Mouse (Mus musculus) kidney, embryonic 14.5 days (tissue): ENCODE results near the gene Als2. TPM values are rescaled to one million over a fixed set of nuclear protein-coding genes. Genes with fewer than 3 reads are reported as not detected.

ENCODE experiments used
- ATAC-seq: fragments of 200-750 bp; cut with Nextera tagmentation; 2 replicates; pipeline ENCODE4 v1.8.0; 2017; ENCODE audit warnings: moderate number of reproducible peaks, mild to moderate bottlenecking, moderate TSS enrichment, moderate library complexity; ENCODE audit not compliant: low FRiP score, low TSS enrichment
- H3K27ac ChIP-seq: fragments of 300-500 bp; sonication (generic); 2 replicates; pipeline ENCODE4 v1.5.1; 2014; ENCODE audit warnings: low read depth, mild to moderate bottlenecking, low read length, moderate library complexity, mixed read lengths
- H3K27me3 ChIP-seq: fragments of 300-500 bp; sonication (generic); 2 replicates; pipeline ENCODE4 v1.6.1; 2014; ENCODE audit warnings: mild to moderate bottlenecking, low read length; ENCODE audit not compliant: control insufficient read depth, insufficient read depth
- H3K36me3 ChIP-seq: fragments of 300-500 bp; sonication (generic); 2 replicates; pipeline ENCODE4 v1.6.1; 2014; ENCODE audit warnings: low read length, mixed read lengths; ENCODE audit not compliant: control insufficient read depth, insufficient read depth
- H3K4me1 ChIP-seq: fragments of 300-500 bp; sonication (generic); 2 replicates; pipeline ENCODE4 v1.6.1; 2014; ENCODE audit warnings: low read length, mixed read lengths; ENCODE audit not compliant: control insufficient read depth, insufficient read depth
- H3K4me2 ChIP-seq: fragments of 300-500 bp; sonication (generic); replicated peaks from 2 replicates; pipeline ENCODE4 v1.6.1; 2014; ENCODE audit warnings: low read depth, mild to moderate bottlenecking, low read length
- H3K4me3 ChIP-seq: fragments of 300-500 bp; sonication (generic); 2 replicates; pipeline ENCODE4 v1.5.1; 2014; ENCODE audit warnings: mild to moderate bottlenecking, low read length
- H3K9ac ChIP-seq: fragments of 300-500 bp; sonication (generic); 2 replicates; pipeline ENCODE4 v1.6.1; 2014; ENCODE audit warnings: low read depth, mild to moderate bottlenecking, low read length, moderate library complexity
- H3K9me3 ChIP-seq: fragments of 300-500 bp; sonication (generic); 2 replicates; pipeline ENCODE4 v1.6.1; 2016; ENCODE audit warnings: low read length; ENCODE audit not compliant: control insufficient read depth
- WGBS: fragments of 180-500 bp; shearing (Covaris S2); extraction: QIAGEN DNeasy Blood & Tissue Kit; methylation state at CpG from one replicate; pipeline ENCODE4 v1.1.7; 2014; 5-methylcytosine and 5-hydroxymethylcytosine counted together
- polyA plus RNA-seq: library from polyadenylated mRNA; unstranded; fragments of >200 nt; fragmentation: Nextera tagmentation; extraction: Ambion mirVana; gene quantifications from 2 replicates; pipeline ENCODE4 v1.2.1, GENCODE M21; 2014

Gene Als2
- polyA plus RNA-seq, 1 experiment from 2014 or later: 13.7 TPM

DNA sequence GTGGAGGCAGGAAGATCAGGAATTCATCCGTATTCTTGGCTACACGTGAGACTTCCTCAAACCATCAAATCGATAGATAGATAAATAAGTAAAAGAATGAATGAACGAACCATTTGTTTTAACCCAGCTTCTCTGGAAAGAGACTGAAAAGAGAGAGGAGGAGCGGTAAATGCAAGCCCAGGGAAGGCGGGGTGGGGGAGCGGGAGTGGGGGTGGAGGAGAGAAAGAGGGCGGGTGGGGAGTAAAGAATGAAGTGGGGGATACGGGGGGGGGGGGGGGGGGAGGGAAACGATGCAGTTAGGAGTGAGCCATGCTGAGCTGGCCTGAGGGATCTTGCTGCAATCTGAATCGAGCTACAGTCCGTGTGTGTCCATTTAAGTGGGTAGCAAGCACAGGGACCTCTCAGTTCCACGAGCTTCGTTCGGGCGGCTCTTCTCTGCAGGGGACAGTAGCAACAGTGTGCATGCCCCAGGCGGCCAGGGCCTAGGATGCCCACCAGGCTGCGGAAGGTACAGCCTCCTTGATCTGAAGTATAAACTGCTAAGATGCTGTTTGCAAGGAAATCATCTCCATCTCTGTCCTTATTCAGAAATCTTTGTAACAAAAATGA is 16.4 kb upstream of the Als2 start:
- Histone ChIP-seq H3K27me3 (no peaks in the 10 kb centered on the region), H3K4me3 (peak overlapping the region; percentile 29), H3K9ac (no peak overlapping the region), H3K27ac (no peak overlapping the region), H3K36me3 (no peaks in the 10 kb centered on the region), H3K4me1 (peaks cover 16% of the 10 kb centered on the region), H3K4me2 (peak overlapping the region; percentile 41), H3K9me3 (no peaks in the 10 kb centered on the region)
- 2% methylated on average over 16 of the region's 18 CpGs for WGBS
- peak; percentile 51; the same call in 1 of the 2 replicates for ATAC-seq

DNA sequence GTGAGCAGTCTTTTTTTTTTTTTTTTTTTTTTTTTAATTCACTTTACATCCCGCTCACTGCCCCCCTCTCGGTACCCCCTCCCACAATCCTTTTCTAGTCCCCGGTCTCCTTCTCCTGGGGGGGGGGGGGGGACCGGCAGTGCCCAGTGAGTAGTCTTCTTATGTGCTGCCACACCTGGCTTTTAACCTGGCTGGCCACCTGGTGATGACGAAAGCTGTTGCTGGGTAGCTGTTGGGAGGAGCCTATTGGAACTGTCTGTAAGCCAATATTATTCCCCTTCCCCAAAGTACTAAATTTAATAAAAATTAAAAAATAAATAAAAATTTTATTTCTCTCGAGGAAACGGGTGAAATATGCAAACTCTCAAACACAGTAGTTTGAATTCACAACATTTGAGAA is 15.7 kb upstream of the Als2 start:
- 0 out of 2 replicates have a peak, but pooled peaks have one; percentile 59 for ATAC-seq
- Histone ChIP-seq H3K27ac (no peak overlapping the region), H3K36me3 (no peaks in the 10 kb centered on the region), H3K4me1 (peaks cover 16% of the 10 kb centered on the region), H3K27me3 (no peaks in the 10 kb centered on the region), H3K4me2 (peak overlapping the region; percentile 41), H3K4me3 (peak overlapping the region; percentile 29; the same call in 1 of the 2 replicates), H3K9me3 (no peaks in the 10 kb centered on the region), H3K9ac (no peak overlapping the region)
- WGBS: 11% methylated on average over 6 of the region's 7 CpGs

GRCm38 (mm10) chr1:59247602-59248001 is 10.6 kb upstream of the Als2 start:
- Histone ChIP-seq H3K4me1 (no peaks in the 10 kb centered on the region), H3K36me3 (no peaks in the 10 kb centered on the region), H3K4me3 (no peak overlapping the region), H3K27ac (no peak overlapping the region), H3K9me3 (no peaks in the 10 kb centered on the region), H3K4me2 (no peak overlapping the region), H3K27me3 (no peaks in the 10 kb centered on the region), H3K9ac (no peak overlapping the region)
- peak; percentile 77 for ATAC-seq
- WGBS: 5% methylated on average over 9 of the region's 9 CpGs

DNA sequence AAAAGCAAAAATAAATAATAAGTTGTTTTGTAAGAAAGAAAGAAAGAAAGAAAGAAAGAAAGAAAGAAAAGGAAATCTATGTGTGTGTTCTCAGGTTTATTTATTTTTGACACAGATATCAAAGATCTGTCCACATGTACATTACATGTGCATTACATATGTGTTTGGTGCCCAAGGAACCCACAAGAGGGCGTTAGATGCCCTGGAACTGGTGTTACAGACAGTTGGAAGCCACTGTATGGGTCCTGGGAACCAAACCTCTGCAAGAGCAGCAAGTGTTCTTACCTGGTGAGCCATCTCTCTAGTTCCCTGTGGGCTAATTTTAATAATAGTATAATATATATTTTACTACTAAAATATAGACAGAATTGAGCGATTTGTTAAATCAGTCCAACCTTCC is 6.7 kb upstream of the Als2 start:
- 71% methylated on average over 2 of the region's 2 CpGs for WGBS
- Histone ChIP-seq H3K4me2 (no peak overlapping the region), H3K9ac (no peak overlapping the region)

GRCm38 (mm10) chr1:59237614-59238211 is 682 bp upstream of the Als2 start:
- Histone ChIP-seq H3K4me2 (peak overlapping the region; percentile 85), H3K27ac (peak overlapping the region; percentile 37; the same call in 1 of the 2 replicates), H3K27me3 (no peaks in the 10 kb centered on the region), H3K9ac (peak overlapping the region; percentile 60), H3K9me3 (no peaks in the 10 kb centered on the region), H3K36me3 (no peaks in the 10 kb centered on the region), H3K4me1 (0 out of 2 replicates have a peak, but pooled peaks cover 3% of the 10 kb centered on the region), H3K4me3 (peak overlapping the region; percentile 87)
- ATAC-seq: peak; percentile 34; the same call in 1 of the 2 replicates
- 1% methylated on average over 19 of the region's 19 CpGs for WGBS

More for the DNA sequence above, 6.7 kb upstream of the Als2 start:
- no peak for ATAC-seq
- no peak overlapping the region for H3K4me3 ChIP-seq
- no peaks in the 10 kb centered on the region for H3K27me3 ChIP-seq
- H3K4me1 ChIP-seq: no peaks in the 10 kb centered on the region
- no peak overlapping the region for H3K27ac ChIP-seq
- H3K36me3 ChIP-seq: no peaks in the 10 kb centered on the region
- no peaks in the 10 kb centered on the region for H3K9me3 ChIP-seq

GRCm38 (mm10) chr1:59229187-59229586 is 7.8 kb downstream of the Als2 start:
- Histone ChIP-seq H3K9ac (no peak overlapping the region), H3K4me1 (no peaks in the 10 kb centered on the region), H3K9me3 (no peaks in the 10 kb centered on the region), H3K4me2 (no peak overlapping the region), H3K36me3 (no peaks in the 10 kb centered on the region; the same call in 1 of the 2 replicates), H3K27me3 (no peaks in the 10 kb centered on the region), H3K4me3 (no peak overlapping the region), H3K27ac (no peak overlapping the region)
- no peak for ATAC-seq
- 47% methylated on average over 4 of the region's 4 CpGs for WGBS

- H3K9me3 ChIP-seq: no peaks in the 10 kb centered on the region
- H3K4me1 ChIP-seq: no peaks in the 10 kb centered on the region
- no peak for ATAC-seq
- no peak overlapping the region for H3K9ac ChIP-seq
- no peak overlapping the region for H3K4me2 ChIP-seq
- H3K27me3 ChIP-seq: no peaks in the 10 kb centered on the region
- H3K27ac ChIP-seq: no peak overlapping the region
- WGBS: 89% methylated on average over 7 of the region's 7 CpGs
- no peak overlapping the region for H3K4me3 ChIP-seq
- H3K36me3 ChIP-seq: no peaks in the 10 kb centered on the region; the same call in 1 of the 2 replicates
Observed at GRCm38 (mm10) chr1:59228552-59228951, 8.5 kb downstream of the Als2 start.

GRCm38 (mm10) chr1:59222101-59222825 is 14.8 kb downstream of the Als2 start:
- Histone ChIP-seq H3K9ac (no peak overlapping the region), H3K27me3 (no peaks in the 10 kb centered on the region), H3K36me3 (peaks cover 2% of the 10 kb centered on the region; the same call in 1 of the 2 replicates), H3K27ac (no peak overlapping the region), H3K4me3 (no peak overlapping the region), H3K4me1 (no peaks in the 10 kb centered on the region), H3K4me2 (no peak overlapping the region), H3K9me3 (no peaks in the 10 kb centered on the region)
- 93% methylated on average over 7 of the region's 7 CpGs for WGBS
- no peak for ATAC-seq

- no peaks in the 10 kb centered on the region for H3K4me1 ChIP-seq
- H3K27ac ChIP-seq: no peak overlapping the region
- ATAC-seq: no peak
- no peak overlapping the region for H3K4me3 ChIP-seq
- H3K9ac ChIP-seq: no peak overlapping the region
- WGBS: 86% methylated on average over 2 of the region's 2 CpGs
- H3K4me2 ChIP-seq: no peak overlapping the region
- no peaks in the 10 kb centered on the region for H3K27me3 ChIP-seq
- H3K9me3 ChIP-seq: no peaks in the 10 kb centered on the region
- peaks cover 2% of the 10 kb centered on the region; the same call in 1 of the 2 replicates for H3K36me3 ChIP-seq
Observed at GRCm38 (mm10) chr1:59221591-59221990, 15.4 kb downstream of the Als2 start.
